Mouse (Mus musculus) right cerebral cortex, postnatal 10 days (tissue): ENCODE measurements at regions not wholly inside any gene's neighbourhood (a gene's known extent, or its start where the extent isn't known, plus 50 kb on each side); places are given as distances from the start of the nearest gene placed in this dataset.

ENCODE experiments used
- DNase-seq, 2 experiments: peaks; one replicate each; pipeline ENCODE4 v3.0.0; 2021; ENCODE audit warnings: low spot score in 2 of 2

DNA sequence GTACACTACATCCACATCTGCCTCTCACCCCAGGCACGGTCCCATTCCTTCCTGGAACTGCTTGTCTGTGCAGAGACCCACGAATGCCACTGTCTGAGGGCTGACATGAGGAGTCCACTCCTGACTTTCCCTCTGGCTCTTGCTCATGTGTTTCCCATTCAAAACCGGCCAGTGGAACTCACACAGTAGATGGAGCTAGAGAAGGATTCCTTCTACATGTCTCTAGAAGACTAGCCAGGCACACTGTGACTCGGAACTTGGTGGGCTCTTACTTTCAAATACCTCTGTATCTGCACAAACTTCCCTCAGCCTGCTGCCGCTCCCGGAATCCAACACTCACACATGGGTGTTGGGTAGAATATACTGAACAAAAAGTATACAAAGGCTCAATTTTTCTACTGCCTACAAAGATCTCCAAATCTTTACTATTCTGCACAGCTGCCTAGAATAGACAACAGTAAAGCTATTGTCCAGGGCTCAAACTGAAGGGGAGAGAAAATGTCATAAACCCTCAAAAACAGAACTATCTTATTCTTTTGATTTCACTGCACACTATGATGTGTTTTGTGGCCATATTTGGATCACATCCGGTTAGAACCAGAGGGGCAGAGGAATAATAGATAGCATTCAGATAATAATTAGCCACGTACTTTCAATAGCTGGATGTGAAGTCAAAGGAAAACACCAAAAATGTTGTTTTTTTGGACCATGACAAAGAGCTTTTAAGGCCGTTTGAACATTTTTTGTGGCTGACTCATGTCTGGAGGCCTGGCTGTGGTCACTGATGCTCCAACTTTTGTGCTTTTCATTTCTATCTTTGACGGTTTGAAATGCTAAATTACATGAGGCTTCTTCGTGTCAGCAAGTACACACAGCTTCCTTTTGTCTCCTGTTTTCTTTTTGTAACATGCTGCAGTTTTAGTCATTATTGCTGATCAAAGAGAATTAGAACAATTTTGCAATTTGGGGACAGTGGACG, 164.3 kb upstream of the Foxd3 start:
- no peak for DNase-seq

DNA sequence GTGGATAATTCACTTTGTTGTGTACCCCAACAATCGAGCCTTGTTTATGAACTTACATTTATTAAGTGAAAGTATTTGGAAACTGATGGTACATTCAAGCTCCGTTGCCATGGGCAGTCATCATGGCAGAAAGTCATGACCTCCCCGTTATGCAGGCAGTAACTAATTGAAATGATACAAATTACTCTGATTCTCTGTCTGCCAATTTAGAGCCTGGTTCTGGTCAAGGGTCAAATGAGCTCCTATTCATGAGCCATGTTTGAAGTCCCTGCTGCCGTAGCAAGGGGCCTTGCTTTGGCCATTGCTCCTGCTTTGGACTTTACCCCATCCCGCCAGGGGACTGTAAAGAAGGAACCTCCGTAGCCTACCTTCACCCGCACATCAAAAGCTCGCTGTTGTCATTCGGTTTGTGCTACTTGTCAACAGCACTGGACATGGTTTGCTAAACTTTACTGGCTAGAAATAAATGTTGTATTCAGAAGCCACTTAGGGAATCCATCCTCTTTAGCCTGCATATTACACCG, 152.8 kb upstream of the Foxd3 start:
- no peak for DNase-seq

DNA sequence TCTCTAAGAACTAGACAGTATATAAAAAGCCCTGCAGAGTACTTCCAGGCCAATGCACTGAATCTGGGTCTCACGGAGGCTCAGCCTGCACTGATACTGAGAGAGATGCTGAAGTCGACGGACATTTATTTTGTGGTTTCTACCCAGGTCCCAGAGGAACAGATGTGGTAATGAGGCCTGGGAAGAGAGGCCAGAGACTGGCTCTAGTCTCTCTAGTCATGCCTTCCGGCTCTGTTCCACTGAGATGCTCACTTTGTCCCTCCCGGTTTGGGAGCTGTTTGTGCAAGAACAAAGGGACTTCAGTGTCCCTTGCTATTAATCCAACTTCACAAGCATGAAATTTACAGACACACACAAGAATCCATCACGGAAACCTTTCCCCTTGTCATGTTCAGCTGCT, 144.1 kb upstream of the Foxd3 start:
- no peak for DNase-seq

DNA sequence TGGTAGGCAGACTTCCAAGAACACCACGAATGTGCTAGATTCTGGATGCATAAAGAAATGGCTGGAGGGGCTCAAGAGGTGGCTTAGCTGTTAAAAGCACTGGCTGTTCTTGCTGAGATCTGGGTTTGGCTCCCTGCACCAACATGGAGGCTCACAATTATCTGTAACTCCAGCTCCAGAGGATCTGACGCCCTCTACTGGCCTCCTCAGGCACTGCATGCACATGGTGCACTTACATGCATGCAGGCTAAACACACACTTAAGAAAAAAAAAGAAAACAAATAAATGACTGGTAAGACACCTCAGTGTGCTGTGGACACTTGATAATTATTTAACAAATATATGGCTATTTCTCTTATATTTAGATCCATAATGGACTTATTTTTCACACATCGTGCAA, 139.2 kb upstream of the Foxd3 start:
- no peak for DNase-seq

DNA sequence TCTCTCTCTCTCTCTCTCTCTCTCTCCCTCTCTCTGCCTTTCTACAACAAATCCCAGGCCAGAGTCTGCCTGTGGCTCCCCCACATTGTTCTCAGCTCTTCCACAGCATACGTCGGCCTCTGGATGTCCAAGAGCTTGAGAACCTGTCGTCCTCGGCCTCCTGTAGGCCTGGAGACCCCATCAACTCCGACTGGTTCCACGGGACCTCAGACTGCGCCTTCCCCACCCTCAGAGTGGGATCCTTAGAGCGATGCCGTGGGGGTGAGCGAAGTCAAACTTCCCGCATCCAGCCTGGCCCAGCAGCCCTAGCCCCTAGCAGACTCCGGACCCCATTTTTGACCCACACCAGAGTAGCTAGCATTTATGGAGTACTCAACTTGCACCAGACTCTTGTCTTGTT, 128.7 kb upstream of the Foxd3 start:
- no peak for DNase-seq

DNA sequence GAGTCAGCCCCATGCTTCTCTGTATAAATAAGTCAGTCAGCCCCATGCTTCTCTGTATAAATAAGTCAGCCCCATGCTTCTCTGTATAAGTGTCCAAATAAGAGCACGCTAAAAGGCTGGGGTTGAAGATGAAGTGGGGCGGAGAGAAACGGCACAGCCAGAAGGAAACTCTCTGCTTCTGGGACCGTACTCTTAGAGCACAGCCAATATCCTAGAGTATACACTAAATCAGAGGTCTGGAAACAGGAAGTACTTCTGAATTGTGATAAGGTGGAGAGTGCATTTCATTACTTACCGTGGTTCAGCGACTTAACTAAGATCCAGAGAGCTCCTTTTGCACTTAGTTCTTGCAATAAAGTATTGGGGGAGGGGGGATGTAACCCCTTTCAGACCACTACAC, 112.1 kb upstream of the Foxd3 start:
- no peak for DNase-seq

DNA sequence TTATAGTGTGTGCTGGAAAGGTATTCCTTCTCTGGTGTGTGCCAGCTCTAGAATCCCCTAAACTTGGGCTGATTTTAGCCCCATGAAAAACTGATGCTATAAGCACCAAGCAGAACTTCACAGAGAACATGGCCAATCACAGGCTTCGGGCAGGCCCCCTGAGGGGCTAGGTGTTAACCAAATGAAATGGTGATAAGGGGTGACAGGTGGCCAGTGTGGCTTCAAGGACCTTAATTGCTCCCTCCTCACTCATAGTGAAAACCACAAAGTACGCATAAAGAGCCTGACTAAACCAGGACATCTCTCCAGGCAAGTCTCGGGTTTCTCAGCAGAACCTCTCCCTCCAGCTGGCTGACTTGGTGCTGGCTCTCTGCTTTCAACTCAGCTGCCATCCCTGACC, 110.4 kb upstream of the Foxd3 start:
- no peak for DNase-seq

DNA sequence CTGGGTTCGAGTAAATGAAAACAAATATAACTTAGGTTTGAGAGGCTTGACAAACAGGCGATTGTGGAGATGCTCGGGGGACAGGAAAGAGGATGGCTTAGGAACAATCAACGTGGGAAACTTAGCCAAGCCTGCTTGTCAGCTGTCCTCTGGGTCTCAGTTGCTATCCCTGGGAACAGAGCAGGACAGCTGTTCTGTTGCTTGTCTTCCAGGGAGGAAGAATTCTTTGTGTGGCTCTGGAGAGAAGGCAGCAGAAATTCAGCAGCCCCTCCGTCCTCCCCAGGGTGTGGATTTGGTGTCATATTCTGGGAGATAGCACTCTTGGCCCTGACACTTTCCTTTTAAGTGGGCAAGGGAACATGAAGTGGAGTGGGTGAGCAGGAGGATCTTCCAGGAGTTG, 98.1 kb upstream of the Foxd3 start:
- no peak for DNase-seq

DNA sequence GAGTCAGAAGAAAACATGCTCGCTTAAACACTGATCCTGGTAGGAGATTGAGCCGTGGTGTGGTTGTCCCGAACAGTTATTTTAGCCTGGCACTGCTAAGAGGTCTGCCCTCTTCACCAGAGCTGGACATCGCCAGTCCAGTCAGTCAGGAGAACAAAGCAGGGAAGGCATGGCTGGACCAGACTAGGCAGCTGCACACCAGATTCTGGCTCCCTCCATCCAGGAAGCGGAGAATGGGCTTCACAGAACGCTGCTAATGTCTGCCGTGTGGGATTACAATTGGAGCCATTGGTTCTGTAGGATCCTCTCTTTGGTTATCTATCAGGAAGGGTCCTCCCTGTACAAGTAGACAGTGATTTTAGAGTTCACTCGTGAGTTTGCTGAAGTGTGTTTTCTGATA, 95.5 kb upstream of the Foxd3 start:
- DNase-seq = no peak

DNA sequence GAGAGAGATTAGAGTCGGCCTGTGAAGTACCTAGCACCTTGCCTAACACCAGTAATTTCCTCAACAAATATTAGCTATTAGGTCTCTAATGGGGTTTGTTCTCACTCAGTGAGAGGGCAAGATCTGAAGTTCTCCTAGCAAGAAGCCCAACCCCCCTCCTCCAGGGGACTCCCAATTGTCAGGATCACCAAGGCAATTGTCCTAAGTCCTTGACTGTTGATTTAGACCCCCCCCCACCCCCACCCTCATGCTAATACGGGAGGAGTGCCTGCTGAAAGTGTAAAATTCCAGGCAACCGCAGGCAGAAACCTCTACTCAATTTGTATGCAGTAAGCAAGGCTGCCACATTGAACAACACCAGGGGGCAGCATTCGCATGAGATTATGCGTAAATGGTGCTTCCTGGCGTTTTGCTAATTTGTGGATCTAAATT, 94.6 kb upstream of the Foxd3 start:
- peak; percentile 23 to 31 for DNase-seq

DNA sequence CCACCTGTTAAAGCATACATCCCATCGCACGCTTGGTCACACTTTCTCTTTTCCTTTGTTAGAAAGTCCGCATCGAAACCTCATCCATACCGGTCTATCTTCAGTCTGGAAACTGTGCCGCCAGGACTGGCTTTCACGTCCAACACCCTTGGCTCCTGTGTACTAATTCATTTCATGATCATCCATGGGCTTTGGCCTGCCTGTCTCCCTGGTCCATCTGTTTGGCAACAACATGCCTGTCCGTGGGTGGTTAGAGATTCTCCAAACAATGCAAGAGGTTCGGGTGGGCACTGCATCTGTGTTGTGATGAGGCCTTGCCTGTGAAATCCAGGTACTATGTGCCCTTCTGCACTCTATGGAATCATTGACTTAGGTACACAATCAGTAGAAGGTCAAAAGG, 90.7 kb upstream of the Foxd3 start:
- DNase-seq = no peak

DNA sequence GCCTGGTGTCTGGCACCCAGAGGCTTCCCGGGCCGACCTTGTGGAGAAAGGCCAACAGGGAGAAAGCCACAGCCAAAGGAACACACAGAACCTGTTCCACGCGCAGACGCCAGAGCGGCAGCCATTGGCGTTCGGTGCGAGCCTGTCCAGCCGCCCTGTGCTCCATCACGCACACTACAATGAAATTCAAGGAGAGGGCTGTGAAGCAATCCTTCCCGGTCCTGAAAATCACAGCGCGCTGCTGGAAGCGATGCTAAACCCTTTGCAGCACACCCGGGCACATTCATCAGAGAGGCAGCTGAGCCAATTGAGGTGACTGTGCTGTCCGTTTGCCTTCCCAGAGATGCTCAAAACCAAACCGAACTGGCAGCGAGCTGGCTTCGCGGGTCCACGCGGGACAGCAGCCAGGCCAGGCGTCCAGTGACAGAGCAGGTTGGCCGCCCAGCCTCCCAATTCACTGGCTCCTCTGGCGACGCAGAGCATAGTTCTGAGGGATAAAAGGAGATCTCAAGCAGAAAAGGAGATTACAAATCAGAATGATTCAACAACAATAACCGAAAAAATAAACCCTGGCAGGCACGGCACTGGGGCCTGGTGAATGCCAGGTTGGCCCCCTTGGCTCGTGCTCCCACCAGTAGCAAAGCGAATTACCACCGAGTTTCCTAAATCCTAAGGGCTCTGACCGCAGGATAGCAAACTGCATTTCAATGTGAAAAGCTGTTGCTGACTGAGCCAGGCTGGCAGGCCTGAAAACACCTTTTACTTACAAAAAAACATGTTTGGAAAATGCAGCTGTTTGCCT, 83.1 kb upstream of the Foxd3 start:
- peak; percentile 49 to 66 for DNase-seq

DNA sequence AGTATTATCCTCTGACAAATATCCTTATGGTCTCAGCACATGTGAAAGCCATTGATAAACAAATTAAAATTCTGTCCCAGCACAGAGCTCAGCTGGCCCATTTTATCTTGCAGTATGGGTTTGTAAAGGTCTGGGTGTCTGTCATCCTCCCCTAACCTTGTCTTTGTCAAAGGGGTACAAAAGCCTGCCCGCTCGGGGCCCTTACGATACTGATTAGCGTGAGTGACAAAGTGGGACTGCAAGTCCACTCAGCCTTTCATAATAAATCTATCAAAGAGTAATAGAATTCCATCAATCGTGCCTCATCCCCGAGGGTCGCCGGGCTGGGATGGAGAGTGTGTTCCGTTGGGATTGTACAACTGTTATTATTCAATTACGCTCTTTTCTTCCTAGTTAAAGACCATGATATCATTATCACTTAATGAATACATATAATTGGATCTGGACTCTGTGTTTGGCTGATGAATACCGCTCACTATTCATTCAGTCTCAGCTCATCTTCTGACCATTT, 82.0 kb upstream of the Foxd3 start:
- no peak for DNase-seq

DNA sequence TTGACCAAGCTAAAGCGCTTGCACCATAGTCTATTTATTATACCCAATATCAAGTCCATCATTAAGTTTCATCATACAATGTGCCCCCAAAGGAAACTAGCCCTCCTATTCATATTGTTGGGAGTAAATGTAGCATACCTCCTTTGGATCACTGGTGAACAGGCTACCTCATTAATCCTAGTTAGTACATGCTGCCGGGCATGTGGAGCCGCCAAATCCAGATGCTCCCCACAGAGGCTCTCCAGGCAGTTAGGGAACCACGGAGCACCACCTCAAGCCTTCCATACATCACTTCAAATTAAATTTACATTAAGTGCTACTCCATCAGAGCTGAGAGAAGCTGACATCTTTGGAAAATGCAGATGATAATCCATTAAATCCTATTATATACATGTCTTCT, 81.1 kb upstream of the Foxd3 start:
- DNase-seq = no peak

DNA sequence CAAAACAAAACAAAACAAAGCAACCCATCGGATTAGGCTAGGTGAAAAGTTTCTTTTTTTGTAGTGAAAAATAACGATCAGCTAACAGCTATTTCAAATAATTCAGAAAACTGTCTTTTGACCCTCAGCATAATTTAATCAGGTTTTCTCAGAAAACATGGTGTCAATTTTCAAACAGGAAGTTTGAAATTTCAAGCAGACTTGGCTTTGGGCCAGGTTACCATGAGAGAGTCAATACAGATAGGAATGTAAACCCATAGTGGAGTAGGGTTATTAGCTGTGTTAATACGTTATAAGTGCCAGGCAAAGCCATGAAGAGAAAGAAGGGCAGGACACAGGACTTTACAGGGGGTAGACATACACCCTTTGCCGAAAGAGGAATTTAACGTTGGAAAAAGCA, 58.3 kb upstream of the Foxd3 start:
- no peak for DNase-seq

DNA sequence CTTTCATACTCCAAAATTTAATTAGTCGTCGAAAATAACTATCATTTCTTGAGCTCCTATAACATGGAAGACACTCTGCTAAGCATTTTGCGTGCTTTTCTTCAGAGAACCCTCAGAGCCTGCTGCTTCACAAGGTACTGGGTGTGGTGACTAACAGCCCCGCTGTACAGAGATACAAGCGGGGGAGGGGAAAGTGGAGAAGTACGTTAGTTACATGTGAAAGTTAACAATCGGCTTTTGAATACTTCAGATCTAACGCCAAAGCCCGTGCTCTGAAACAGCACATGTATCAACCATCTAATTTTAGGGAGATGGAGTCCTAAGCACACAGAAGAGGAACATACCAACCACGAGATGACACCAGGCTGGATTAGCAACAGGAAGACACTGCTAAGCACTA, 55.4 kb upstream of the Foxd3 start:
- no peak for DNase-seq

DNA sequence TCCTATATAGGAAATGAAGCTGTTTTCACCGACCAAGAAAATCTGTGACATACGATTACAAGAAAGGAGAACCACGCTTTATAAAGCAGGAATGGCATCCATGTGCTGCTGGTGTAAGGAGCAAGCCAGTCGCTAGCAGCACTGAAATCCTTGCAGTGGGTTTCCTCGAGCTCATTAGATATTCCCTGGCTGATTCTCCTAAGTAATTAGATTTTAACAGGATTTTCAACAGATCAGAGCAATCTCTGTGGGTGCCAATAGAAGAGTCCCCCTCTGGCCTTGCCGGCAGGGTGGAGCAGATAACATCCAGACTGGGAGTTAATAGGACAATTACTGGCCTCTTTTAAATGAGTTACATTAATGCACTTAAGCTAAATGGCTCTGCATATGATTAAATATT, 54.6 kb upstream of the Foxd3 start:
- DNase-seq = no peak
